Mouse (Mus musculus) forebrain, embryonic 11.5 days (tissue): ENCODE results near the gene Tnfsf10. TPM values are rescaled to one million over a fixed set of nuclear protein-coding genes. Genes with fewer than 3 reads are reported as not detected.
A peak's percentile ranks its signal among the peaks of the same experiment; 100 is the strongest.
"Not testable (repeated sequence)": the region's sequence is repeated elsewhere in the genome, so short reads cannot be mapped to it uniquely, and the experiment has no call there.

Source experiments
- ATAC-seq: fragments of 200-750 bp; cut with Nextera tagmentation; replicated peaks from 2 replicates; pipeline ENCODE4 v1.8.0; 2017; ENCODE audit warnings: moderate TSS enrichment; ENCODE audit not compliant: low FRiP score
- DNase-seq: peaks from one replicate; pipeline ENCODE4 v3.0.0-alpha.2; 2017; ENCODE audit warnings: low spot score
- H3K27ac ChIP-seq: fragments of 300-500 bp; sonication (generic); 2 replicates; pipeline ENCODE4 v1.5.1; 2014; ENCODE audit warnings: low read depth, low read length
- H3K27me3 ChIP-seq: fragments of 300-500 bp; sonication (generic); 2 replicates; pipeline ENCODE4 v1.6.1; 2014; ENCODE audit warnings: mild to moderate bottlenecking, low read length, mixed read lengths; ENCODE audit not compliant: control insufficient read depth, insufficient read depth
- H3K36me3 ChIP-seq: fragments of 300-500 bp; sonication (generic); 2 replicates; pipeline ENCODE4 v1.6.1; 2014; ENCODE audit warnings: mild to moderate bottlenecking, low read length, moderate library complexity, mixed read lengths; ENCODE audit not compliant: control insufficient read depth, insufficient read depth
- H3K4me1 ChIP-seq: fragments of 300-500 bp; sonication (generic); replicated peaks from 2 replicates; pipeline ENCODE4 v1.6.1; 2014; ENCODE audit warnings: low read length, mixed read lengths; ENCODE audit not compliant: control insufficient read depth, insufficient read depth
- H3K4me2 ChIP-seq: fragments of 300-500 bp; sonication (generic); 2 replicates; pipeline ENCODE4 v1.6.1; 2014; ENCODE audit warnings: low read depth, mild to moderate bottlenecking, low read length, moderate library complexity, mixed read lengths; ENCODE audit not compliant: severe bottlenecking
- H3K4me3 ChIP-seq: fragments of 300-500 bp; sonication (generic); 2 replicates; pipeline ENCODE4 v1.5.1; 2014; ENCODE audit warnings: low read depth, low read length
- H3K9ac ChIP-seq: fragments of 300-500 bp; sonication (generic); 2 replicates; pipeline ENCODE4 v1.6.1; 2014; ENCODE audit warnings: low read length
- H3K9me3 ChIP-seq: fragments of 300-500 bp; sonication (generic); 2 replicates; pipeline ENCODE4 v1.6.1; 2016; ENCODE audit warnings: low read length, mixed read lengths; ENCODE audit not compliant: control insufficient read depth
- WGBS: fragments of 180-500 bp; shearing (Covaris S2); extraction: QIAGEN DNeasy Blood & Tissue Kit; methylation state at CpG from one replicate; pipeline ENCODE4 v1.1.7; 2014; 5-methylcytosine and 5-hydroxymethylcytosine counted together
- polyA plus RNA-seq: library from polyadenylated mRNA; unstranded; fragments of >200 nt; fragmentation: Nextera tagmentation; extraction: Ambion mirVana; gene quantifications from 2 replicates; pipeline ENCODE4 v1.2.1, GENCODE M21; 2014

Gene Tnfsf10
- polyA plus RNA-seq, 1 experiment from 2014 or later, result not detected

GRCm38 (mm10) chr3:27283071-27283713 is 33.6 kb upstream of the Tnfsf10 start:
- no peaks in the 10 kb centered on the region for H3K36me3 ChIP-seq
- ATAC-seq, result peak; percentile 76
- peak overlapping the region; percentile 41 for H3K9ac ChIP-seq
- H3K9me3 ChIP-seq, result no peaks in the 10 kb centered on the region
- H3K27me3 ChIP-seq, result no peaks in the 10 kb centered on the region
- WGBS, result 1% methylated on average over 27 of the region's 27 CpGs
- no peak overlapping the region for H3K27ac ChIP-seq
- peak overlapping the region; percentile 23 for H3K4me3 ChIP-seq
- no peaks in the 10 kb centered on the region for H3K4me1 ChIP-seq
- H3K4me2 ChIP-seq, result peak overlapping the region; percentile 50
- DNase-seq, result peak; percentile 60

- H3K27me3 ChIP-seq, result no peaks in the 10 kb centered on the region
- no peak overlapping the region for H3K4me3 ChIP-seq
- no peaks in the 10 kb centered on the region for H3K36me3 ChIP-seq
- H3K4me1 ChIP-seq, result no peaks in the 10 kb centered on the region
- no peak for DNase-seq
- ATAC-seq, result no peak
- H3K4me2 ChIP-seq, result no peak overlapping the region; the same call in 1 of the 2 replicates
- H3K9me3 ChIP-seq, result no peaks in the 10 kb centered on the region
- 45% methylated on average over 7 of the region's 7 CpGs for WGBS
- H3K27ac ChIP-seq, result no peak overlapping the region
- H3K9ac ChIP-seq, result no peak overlapping the region
Observed at GRCm38 (mm10) chr3:27283796-27284195, 33.0 kb upstream of the Tnfsf10 start.

- Histone ChIP-seq H3K4me3 (no peak overlapping the region), H3K36me3 (no peaks in the 10 kb centered on the region), H3K9ac (no peak overlapping the region), H3K27ac (no peak overlapping the region), H3K9me3 (no peaks in the 10 kb centered on the region), H3K4me2 (no peak overlapping the region), H3K4me1 (no peaks in the 10 kb centered on the region), H3K27me3 (no peaks in the 10 kb centered on the region)
- DNase-seq (no peak), ATAC-seq (no peak)
- 87% methylated on average over 5 of the region's 5 CpGs for WGBS
Observed at GRCm38 (mm10) chr3:27284227-27284626, 32.6 kb upstream of the Tnfsf10 start.

GRCm38 (mm10) chr3:27285072-27285471 is 31.8 kb upstream of the Tnfsf10 start:
- Histone ChIP-seq H3K9ac (no peak overlapping the region), H3K36me3 (no peaks in the 10 kb centered on the region), H3K9me3 (no peaks in the 10 kb centered on the region), H3K4me1 (no peaks in the 10 kb centered on the region), H3K27me3 (no peaks in the 10 kb centered on the region), H3K4me3 (no peak overlapping the region), H3K4me2 (no peak overlapping the region), H3K27ac (no peak overlapping the region)
- no peak for ATAC-seq
- WGBS, result 82% methylated on average over 9 of the region's 9 CpGs
- no peak for DNase-seq

GRCm38 (mm10) chr3:27288301-27288700 is 28.5 kb upstream of the Tnfsf10 start:
- Histone ChIP-seq H3K27me3 (no peaks in the 10 kb centered on the region), H3K4me3 (no peak overlapping the region), H3K4me2 (no peak overlapping the region), H3K36me3 (no peaks in the 10 kb centered on the region), H3K4me1 (no peaks in the 10 kb centered on the region), H3K9me3 (no peaks in the 10 kb centered on the region), H3K27ac (no peak overlapping the region), H3K9ac (no peak overlapping the region)
- DNase-seq (no peak), ATAC-seq (no peak)
- 79% methylated on average over 2 of the region's 2 CpGs for WGBS

GRCm38 (mm10) chr3:27288909-27289308 is 27.9 kb upstream of the Tnfsf10 start:
- ATAC-seq, result no peak
- H3K4me1 ChIP-seq, result no peaks in the 10 kb centered on the region
- H3K27me3 ChIP-seq, result no peaks in the 10 kb centered on the region
- DNase-seq, result no peak
- H3K9me3 ChIP-seq, result no peaks in the 10 kb centered on the region
- no peak overlapping the region for H3K9ac ChIP-seq
- WGBS, result 77% methylated on average over 8 of the region's 8 CpGs
- H3K4me3 ChIP-seq, result no peak overlapping the region
- no peaks in the 10 kb centered on the region for H3K36me3 ChIP-seq
- H3K4me2 ChIP-seq, result no peak overlapping the region
- no peak overlapping the region for H3K27ac ChIP-seq

GRCm38 (mm10) chr3:27290285-27290684 is 26.5 kb upstream of the Tnfsf10 start:
- DNase-seq (no peak), ATAC-seq (no peak)
- WGBS, result 91% methylated on average over 5 of the region's 5 CpGs
- no peaks in the 10 kb centered on the region for H3K36me3 ChIP-seq
- H3K9ac ChIP-seq, result no peak overlapping the region
- no peaks in the 10 kb centered on the region for H3K4me1 ChIP-seq
- H3K4me3 ChIP-seq, result no peak overlapping the region
- no peaks in the 10 kb centered on the region for H3K27me3 ChIP-seq
- no peak overlapping the region for H3K4me2 ChIP-seq
- H3K27ac ChIP-seq, result no peak overlapping the region
- no peaks in the 10 kb centered on the region for H3K9me3 ChIP-seq

- not testable (repeated sequence) for H3K4me1 ChIP-seq, ATAC-seq, H3K4me3 ChIP-seq, H3K27me3 ChIP-seq, H3K4me2 ChIP-seq, H3K36me3 ChIP-seq, H3K9me3 ChIP-seq, H3K9ac ChIP-seq, H3K27ac ChIP-seq, DNase-seq
- 90% methylated on average over 5 of the region's 5 CpGs for WGBS
Observed at GRCm38 (mm10) chr3:27290945-27291344, 25.9 kb upstream of the Tnfsf10 start.

- not testable (repeated sequence) for H3K4me1 ChIP-seq, H3K4me2 ChIP-seq, H3K4me3 ChIP-seq, DNase-seq, ATAC-seq, H3K9ac ChIP-seq, H3K9me3 ChIP-seq, H3K36me3 ChIP-seq, H3K27me3 ChIP-seq, H3K27ac ChIP-seq
- 84% methylated on average over 4 of the region's 4 CpGs for WGBS
Observed at GRCm38 (mm10) chr3:27291411-27291810, 25.4 kb upstream of the Tnfsf10 start.
